Mouse (Mus musculus) CH12.LX (cell line): ENCODE measurements around the gene Etfbkmt. TPM values are rescaled to one million over a fixed set of nuclear protein-coding genes. Genes with fewer than 3 reads are reported as not detected.
"Not testable (repeated sequence)": the region's sequence is repeated elsewhere in the genome, so short reads cannot be mapped to it uniquely, and the experiment has no call there.

Experiments used
- DNase-seq: peaks from one replicate; pipeline ENCODE4 v3.0.0-alpha.2; 2013; ENCODE audit errors: extremely low read depth
- H3K27ac ChIP-seq: 2 replicates; pipeline ENCODE4 v1.5.1; 2012; ENCODE audit warnings: low read depth, mild to moderate bottlenecking, control low read depth, moderate library complexity; ENCODE audit not compliant: insufficient read depth
- H3K27me3 ChIP-seq: replicated peaks from 2 replicates; pipeline ENCODE3; 2012; ENCODE audit warnings: inconsistent platforms
- H3K36me3 ChIP-seq, 2 experiments: replicated peaks in 1 of 2; 2 replicates each; pipeline versions ENCODE3 to v1.6.1; 2012; ENCODE audit warnings: inconsistent platforms in 1 of 2, low read length in 1 of 2, mild to moderate bottlenecking in 1 of 2, mixed read lengths in 1 of 2, moderate library complexity in 1 of 2; ENCODE audit not compliant: control insufficient read depth in 1 of 2, insufficient read depth in 1 of 2
- H3K4me1 ChIP-seq, 2 experiments: 2 replicates each; pipeline ENCODE4 v1.6.1; 2012; ENCODE audit warnings: inconsistent platforms in 1 of 2, moderate library complexity in 1 of 2; ENCODE audit not compliant: insufficient read depth in 2 of 2, control insufficient read depth in 1 of 2
- H3K4me2 ChIP-seq: 2 replicates; pipeline ENCODE4 v1.6.1; 2012; ENCODE audit warnings: low read depth, mild to moderate bottlenecking, control low read depth; ENCODE audit not compliant: poor library complexity, insufficient read depth, severe bottlenecking
- H3K4me3 ChIP-seq, 3 experiments: fragments of 150-350 bp in 1 of 3; sonication (generic) in 1 of 3; replicated peaks in 1 of 3; 2 replicates each; pipeline versions ENCODE3 to v1.5.1; 2011 to 2012; ENCODE audit warnings: low read depth in 2 of 3, low read length in 2 of 3, mild to moderate bottlenecking in 2 of 3, moderate library complexity in 2 of 3, control low read depth in 1 of 3, improper control_type of control experiment in 1 of 3, inconsistent platforms in 1 of 3, mixed read lengths in 1 of 3; ENCODE audit not compliant: poor library complexity in 1 of 3
- H3K79me2 ChIP-seq: replicated peaks from 2 replicates; pipeline ENCODE4 v1.6.1; 2012; ENCODE audit warnings: mild to moderate bottlenecking, moderate library complexity; ENCODE audit not compliant: control insufficient read depth, poor library complexity, insufficient read depth, severe bottlenecking; ENCODE audit errors: extremely low read depth
- H3K9ac ChIP-seq: 2 replicates; pipeline ENCODE4 v1.6.1; 2012; ENCODE audit warnings: low read depth, mild to moderate bottlenecking, control low read depth, moderate library complexity; ENCODE audit not compliant: insufficient read depth
- H3K9me3 ChIP-seq: replicated peaks from 2 replicates; pipeline ENCODE3; 2012; ENCODE audit warnings: low read length, inconsistent platforms, mixed read lengths
- CTCF ChIP-seq, 2 experiments: IDR thresholded peaks in 1 of 2; conservative IDR thresholded peaks in 1 of 2; 2 replicates each; pipeline ENCODE4 v1.5.1; 2011 to 2012; ENCODE audit warnings: low read depth in 2 of 2, low read length in 2 of 2, improper control_type of control experiment in 1 of 2, inconsistent platforms in 1 of 2, mild to moderate bottlenecking in 1 of 2, moderate library complexity in 1 of 2
- ELF1 ChIP-seq: IDR thresholded peaks from 2 replicates; pipeline ENCODE4 v1.6.1; 2014; ENCODE audit warnings: low read depth, mild to moderate bottlenecking, inconsistent platforms, low read length, improper control_type of control experiment
- EP300 ChIP-seq: IDR thresholded peaks from 2 replicates; pipeline ENCODE4 v1.6.1; 2011; ENCODE audit warnings: low read length, improper control_type of control experiment
- ETS1 ChIP-seq: conservative IDR thresholded peaks from 2 replicates; pipeline ENCODE4 v1.6.1; 2012; ENCODE audit warnings: low read depth, mild to moderate bottlenecking, inconsistent platforms, low read length, improper control_type of control experiment, moderate library complexity
- GABPA ChIP-seq: IDR thresholded peaks from 2 replicates; pipeline ENCODE4 v1.6.1; 2012; ENCODE audit warnings: low read depth, low read length, improper control_type of control experiment, inconsistent platforms; ENCODE audit not compliant: insufficient replicate concordance
- IRF4 ChIP-seq: IDR thresholded peaks from 2 replicates; pipeline ENCODE4 v1.6.1; 2014; ENCODE audit warnings: low read depth, mild to moderate bottlenecking, inconsistent platforms, low read length, improper control_type of control experiment
- JUN ChIP-seq: IDR thresholded peaks from 2 replicates; pipeline ENCODE4 v1.6.1; 2011; ENCODE audit warnings: low read depth, mild to moderate bottlenecking, low read length, improper control_type of control experiment, moderate library complexity; ENCODE audit not compliant: insufficient read depth
- JUND ChIP-seq: conservative IDR thresholded peaks from 2 replicates; pipeline ENCODE4 v1.6.1; 2011; ENCODE audit warnings: low read depth, low read length, improper control_type of control experiment
- MAFK ChIP-seq: IDR thresholded peaks from 2 replicates; pipeline ENCODE4 v1.6.1; 2011; ENCODE audit warnings: low read length, improper control_type of control experiment; ENCODE audit not compliant: insufficient replicate concordance
- MAZ ChIP-seq: IDR thresholded peaks from 2 replicates; pipeline ENCODE4 v1.6.1; 2012; ENCODE audit warnings: low read depth, mild to moderate bottlenecking, inconsistent platforms, low read length, improper control_type of control experiment, moderate library complexity
- MEF2A ChIP-seq: IDR thresholded peaks from 2 replicates; pipeline ENCODE4 v1.6.1; 2014; ENCODE audit warnings: low read depth, mild to moderate bottlenecking, inconsistent platforms, low read length, improper control_type of control experiment, borderline replicate concordance
- MYC ChIP-seq: IDR thresholded peaks from 2 replicates; pipeline ENCODE4 v1.6.1; 2011; ENCODE audit warnings: low read depth, mild to moderate bottlenecking, improper control_type of control experiment, low read length
- NRF1 ChIP-seq: IDR thresholded peaks from 2 replicates; pipeline ENCODE4 v1.6.1; 2014; ENCODE audit warnings: low read depth, mild to moderate bottlenecking, inconsistent platforms, low read length, improper control_type of control experiment, moderate library complexity
- POLR2A ChIP-seq: IDR thresholded peaks from 2 replicates; pipeline ENCODE4 v1.6.1; 2011; ENCODE audit warnings: low read depth, mild to moderate bottlenecking, improper control_type of control experiment, low read length
- RAD21 ChIP-seq: IDR thresholded peaks from 2 replicates; pipeline ENCODE4 v1.6.1; 2011; ENCODE audit warnings: low read depth, mild to moderate bottlenecking, low read length, improper control_type of control experiment, moderate library complexity
- SIN3A ChIP-seq: IDR thresholded peaks from 2 replicates; pipeline ENCODE4 v1.6.1; 2012; ENCODE audit warnings: low read length, improper control_type of control experiment, inconsistent platforms
- SMC3 ChIP-seq: IDR thresholded peaks from 2 replicates; pipeline ENCODE4 v1.6.1; 2011; ENCODE audit warnings: low read depth, low read length, improper control_type of control experiment
- TBP ChIP-seq: conservative IDR thresholded peaks from 2 replicates; pipeline ENCODE4 v1.6.1; 2011; ENCODE audit warnings: low read depth, low read length, improper control_type of control experiment
- TCF12 ChIP-seq: IDR thresholded peaks from 2 replicates; pipeline ENCODE4 v1.6.1; 2014; ENCODE audit warnings: low read depth, mild to moderate bottlenecking, inconsistent platforms, low read length, improper control_type of control experiment
- USF2 ChIP-seq: conservative IDR thresholded peaks from 2 replicates; pipeline ENCODE4 v1.6.1; 2011; ENCODE audit warnings: low read depth, low read length, improper control_type of control experiment
- ZNF384 ChIP-seq: IDR thresholded peaks from 2 replicates; pipeline ENCODE4 v1.6.1; 2012; ENCODE audit warnings: low read depth, low read length, improper control_type of control experiment, inconsistent platforms
- dilution Hi-C: fragments of 300-500 bp; cut with MboI; formaldehyde crosslinking; loops from 2 replicates; pipeline ENCODE4 v1.14.3; 2020; ENCODE audit warnings: low sequenced_read_pairs; ENCODE audit not compliant: extremely low pct_unique_long_range_greater_than_20kb, extremely low pct_ligation_motif_present
- in situ Hi-C: fragments of 300-500 bp; cut with MboI; formaldehyde crosslinking; loops from 3 replicates; pipeline ENCODE4 v1.14.3; 2019; ENCODE audit warnings: low sequenced_read_pairs, low pct_ligation_motif_present, low pct_unique_long_range_greater_than_20kb, mixed read lengths
- polyA plus RNA-seq: library from polyadenylated mRNA; unstranded; fragments of >175 nt; gene quantifications from 2 replicates; pipeline ENCODE4 v1.2.1, GENCODE M21; 2012; ENCODE audit warnings: low read depth; ENCODE audit not compliant: insufficient read length
- total RNA-seq, 2 experiments: library from RNA; depleted of rRNA; stranded (reverse); fragments of 300-350 nt in 1 of 2; fragments of >200 nt in 1 of 2; gene quantifications; 2 replicates each; pipeline ENCODE4 v1.2.3; 2012 to 2014

The Etfbkmt gene
- total and polyA plus RNA-seq, 3 experiments, result 7.8 to 17.3 (median 9.3) TPM

- TF ChIP-seq NRF1 (no peak), SIN3A (no peak), CTCF (conservative IDR thresholded peaks at IDR 0.05 in 1 of 2, IDR thresholded peaks at IDR 0.05 in 1 of 2; ENCODE audit: low read depth in 2 of 2, low read length in 2 of 2) (no peak), MYC (no peak), GABPA (no peak), ETS1 (no peak), SMC3 (no peak)
- Histone ChIP-seq H3K79me2 (peaks cover 15% of the 10 kb centered on the region), H3K4me2 (no peak overlapping the region), H3K36me3 (peaks cover 0 to 4% of the 10 kb centered on the region in 2 experiments), H3K27ac (no peak overlapping the region), H3K9ac (no peak overlapping the region), H3K9me3 (no peaks in the 10 kb centered on the region), H3K27me3 (no peaks in the 10 kb centered on the region), H3K4me1 (peaks cover 8 to 46% of the 10 kb centered on the region in 2 experiments; a peak in 3 of 4 replicates), H3K4me3 (peak overlapping the region in 2 of 3 experiments; percentile 57 to 96)
- dilution Hi-C loops, result no loop called here
- DNase-seq, result no peak
- in situ Hi-C loops, result no loop called here
Measured at GRCm38 (mm10) chr6:149189340-149189922, 49.8 kb downstream of the Etfbkmt start.

DNA sequence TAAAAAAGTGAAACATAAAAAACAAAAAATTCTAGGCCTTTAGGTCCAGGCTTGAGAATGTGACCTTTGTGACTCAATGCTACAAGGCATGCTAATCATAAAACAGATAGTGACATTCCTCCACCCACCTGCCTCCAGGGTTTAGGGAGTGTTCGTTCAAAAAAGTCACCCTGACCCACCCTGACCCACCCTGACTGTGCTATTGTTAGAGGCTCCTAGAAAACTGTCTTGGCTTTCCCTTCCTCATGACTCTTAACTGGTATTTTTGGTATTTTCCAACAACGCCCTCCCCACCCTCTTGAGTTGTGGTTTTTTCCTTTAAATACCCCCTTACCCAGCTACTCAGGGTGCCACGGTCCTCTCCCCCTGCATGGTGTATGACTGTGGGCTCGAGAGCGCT lies 52.3 kb downstream of the Etfbkmt start:
- dilution Hi-C loops, in situ Hi-C loops, H3K36me3 ChIP-seq: not testable (repeated sequence)

GRCm38 (mm10) chr6:149193276-149193905 lies 53.7 kb downstream of the Etfbkmt start:
- H3K79me2 ChIP-seq, result no peaks in the 10 kb centered on the region
- in situ Hi-C loops, result no loop called here
- no peak overlapping the region for H3K4me3 ChIP-seq
- peak overlapping the region; percentile 74 for H3K27ac ChIP-seq
- no peaks in the 10 kb centered on the region for H3K9me3 ChIP-seq
- no peaks in the 10 kb centered on the region for H3K27me3 ChIP-seq
- H3K4me1 ChIP-seq, result peaks cover 0 to 22% of the 10 kb centered on the region in 2 experiments; a peak in 2 of 4 replicates
- peak; percentile 79 for DNase-seq
- TF ChIP-seq NRF1 (no peak), MAFK (peak; percentile 92), EP300 (peak; percentile 42), POLR2A (peak; percentile 37; the same call in 1 of the 2 replicates), USF2 (no peak), ELF1 (0 out of 2 replicates have a peak, but pooled peaks have one; percentile 42), MYC (no peak), MAZ (0 out of 2 replicates have a peak, but pooled peaks have one; percentile 25), JUN (peak; percentile 57), TBP (peak; percentile 66), RAD21 (no peak), MEF2A (peak; percentile 71), JUND (peak; percentile 30; the same call in 1 of the 2 replicates), ETS1 (0 out of 2 replicates have a peak, but pooled peaks have one; percentile 45), TCF12 (peak; percentile 44; the same call in 1 of the 2 replicates), ZNF384 (peak; percentile 70), IRF4 (peak; percentile 52; the same call in 1 of the 2 replicates)
- TF ChIP-seq, all 38 proteins: peak for 13
- Histone ChIP-seq H3K9ac (no peak overlapping the region), H3K4me2 (peak overlapping the region; percentile 38; the same call in 1 of the 2 replicates), H3K36me3 (no peaks in the 10 kb centered on the region)
- dilution Hi-C loops, result no loop called here

More for the DNA sequence above, 52.3 kb downstream of the Etfbkmt start:
- peaks cover 4 to 30% of the 10 kb centered on the region in 2 experiments; a peak in 3 of 4 replicates for H3K4me1 ChIP-seq
- H3K79me2 ChIP-seq, H3K9me3 ChIP-seq, H3K4me3 ChIP-seq, H3K4me2 ChIP-seq, H3K27ac ChIP-seq, DNase-seq, H3K9ac ChIP-seq, H3K27me3 ChIP-seq: not testable (repeated sequence)
